Mouse (Mus musculus): ENCODE data around the gene Cfap61. TPM values are rescaled to one million over a fixed set of nuclear protein-coding genes. Genes with fewer than 3 reads are reported as not detected.

Cfap61 gene
- polyA plus RNA-seq, 1 experiment from 2014 or later: 0.08 TPM

DNA sequence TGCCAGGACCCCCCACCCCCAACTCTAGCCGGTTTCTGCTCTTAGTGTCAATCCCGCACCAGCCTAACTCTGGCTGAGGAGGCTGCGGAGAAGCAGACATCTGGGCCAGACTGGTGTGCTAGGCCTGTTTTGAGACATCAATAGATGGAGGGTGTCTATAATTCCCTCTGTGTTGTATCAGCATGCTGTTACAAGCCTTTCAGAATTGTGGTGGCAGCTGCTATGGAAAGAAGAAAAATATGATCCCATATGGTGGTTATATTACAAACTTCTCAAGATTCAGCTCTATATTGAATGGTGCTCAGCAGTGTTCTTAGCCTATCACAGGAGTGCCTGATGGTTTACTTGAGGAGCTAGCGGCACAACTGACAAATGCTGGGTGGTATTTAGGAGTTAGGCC lies 116.8 kb downstream of the Cfap61 start:
- no peak for DNase-seq (ENCODE audit: low spot score)
- H3K4me1 ChIP-seq (ENCODE audit: control insufficient read depth, insufficient read depth, low read length): no peaks in the 10 kb centered on the region
- no peaks in the 10 kb centered on the region for H3K36me3 ChIP-seq (ENCODE audit: control insufficient read depth, insufficient read depth, low read length)
- no peak overlapping the region for H3K4me2 ChIP-seq (ENCODE audit: low read depth, severe bottlenecking)
- H3K9me3 ChIP-seq (ENCODE audit: control insufficient read depth, low read length): no peaks in the 10 kb centered on the region
- ATAC-seq (ENCODE audit: insufficient number of reproducible peaks, low FRiP score, low TSS enrichment, low read depth): no peak
- no peak overlapping the region for H3K9ac ChIP-seq (ENCODE audit: low read length)
- no peak overlapping the region for H3K27ac ChIP-seq (replicated peaks; ENCODE audit: low read depth, low read length)
- no peaks in the 10 kb centered on the region for H3K27me3 ChIP-seq (ENCODE audit: control insufficient read depth, insufficient read depth, low read length)
- H3K4me3 ChIP-seq (ENCODE audit: low read depth, low read length): no peak overlapping the region
- WGBS: 80% methylated on average over 4 of the region's 4 CpGs

DNA sequence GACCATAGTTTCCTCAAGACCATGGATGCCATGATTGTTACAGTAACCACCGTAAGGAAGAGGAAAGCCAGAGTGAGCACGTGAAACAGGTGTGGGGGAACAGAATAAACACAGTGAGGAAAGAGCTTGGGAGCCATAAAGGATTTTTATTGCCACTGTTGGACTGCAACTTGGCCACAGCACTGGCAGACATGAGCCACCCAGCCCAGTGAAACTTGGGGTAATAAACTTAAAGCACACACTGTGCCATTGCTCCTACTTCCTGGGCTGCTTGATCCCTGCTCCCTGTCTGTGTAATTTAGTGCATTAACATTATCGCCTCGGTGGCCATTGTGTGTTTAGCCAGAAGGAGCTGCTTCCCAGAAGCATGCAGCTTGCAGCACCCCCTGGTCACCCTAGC lies 122.5 kb downstream of the Cfap61 start:
- ATAC-seq (ENCODE audit: insufficient number of reproducible peaks, low FRiP score, low TSS enrichment, low read depth) (no peak), DNase-seq (ENCODE audit: low spot score) (no peak)
- Histone ChIP-seq H3K4me2 (ENCODE audit: low read depth, severe bottlenecking) (no peak overlapping the region), H3K9ac (ENCODE audit: low read length) (no peak overlapping the region), H3K4me1 (ENCODE audit: control insufficient read depth, insufficient read depth, low read length) (peaks cover 5% of the 10 kb centered on the region; the same call in 1 of the 2 replicates), H3K36me3 (ENCODE audit: control insufficient read depth, insufficient read depth, low read length) (no peaks in the 10 kb centered on the region), H3K4me3 (ENCODE audit: low read depth, low read length) (no peak overlapping the region), H3K27ac (replicated peaks; ENCODE audit: low read depth, low read length) (no peak overlapping the region), H3K9me3 (ENCODE audit: control insufficient read depth, low read length) (no peaks in the 10 kb centered on the region), H3K27me3 (ENCODE audit: control insufficient read depth, insufficient read depth, low read length) (no peaks in the 10 kb centered on the region)
- WGBS: 39% methylated on average over 4 of the region's 4 CpGs

GRCm38 (mm10) chr2:146058791-146059190 lies 124.2 kb downstream of the Cfap61 start:
- H3K4me2 ChIP-seq (ENCODE audit: low read depth, severe bottlenecking): no peak overlapping the region
- H3K9me3 ChIP-seq (ENCODE audit: control insufficient read depth, low read length): no peaks in the 10 kb centered on the region
- H3K27ac ChIP-seq (replicated peaks; ENCODE audit: low read depth, low read length): no peak overlapping the region
- no peak overlapping the region for H3K4me3 ChIP-seq (ENCODE audit: low read depth, low read length)
- peaks cover 7% of the 10 kb centered on the region; the same call in 1 of the 2 replicates for H3K4me1 ChIP-seq (ENCODE audit: control insufficient read depth, insufficient read depth, low read length)
- no peaks in the 10 kb centered on the region for H3K27me3 ChIP-seq (ENCODE audit: control insufficient read depth, insufficient read depth, low read length)
- ATAC-seq (ENCODE audit: insufficient number of reproducible peaks, low FRiP score, low TSS enrichment, low read depth) (no peak), DNase-seq (ENCODE audit: low spot score) (no peak)
- H3K9ac ChIP-seq (ENCODE audit: low read length): no peak overlapping the region
- no peaks in the 10 kb centered on the region for H3K36me3 ChIP-seq (ENCODE audit: control insufficient read depth, insufficient read depth, low read length)
- 75% methylated on average over 3 of the region's 3 CpGs for WGBS

DNA sequence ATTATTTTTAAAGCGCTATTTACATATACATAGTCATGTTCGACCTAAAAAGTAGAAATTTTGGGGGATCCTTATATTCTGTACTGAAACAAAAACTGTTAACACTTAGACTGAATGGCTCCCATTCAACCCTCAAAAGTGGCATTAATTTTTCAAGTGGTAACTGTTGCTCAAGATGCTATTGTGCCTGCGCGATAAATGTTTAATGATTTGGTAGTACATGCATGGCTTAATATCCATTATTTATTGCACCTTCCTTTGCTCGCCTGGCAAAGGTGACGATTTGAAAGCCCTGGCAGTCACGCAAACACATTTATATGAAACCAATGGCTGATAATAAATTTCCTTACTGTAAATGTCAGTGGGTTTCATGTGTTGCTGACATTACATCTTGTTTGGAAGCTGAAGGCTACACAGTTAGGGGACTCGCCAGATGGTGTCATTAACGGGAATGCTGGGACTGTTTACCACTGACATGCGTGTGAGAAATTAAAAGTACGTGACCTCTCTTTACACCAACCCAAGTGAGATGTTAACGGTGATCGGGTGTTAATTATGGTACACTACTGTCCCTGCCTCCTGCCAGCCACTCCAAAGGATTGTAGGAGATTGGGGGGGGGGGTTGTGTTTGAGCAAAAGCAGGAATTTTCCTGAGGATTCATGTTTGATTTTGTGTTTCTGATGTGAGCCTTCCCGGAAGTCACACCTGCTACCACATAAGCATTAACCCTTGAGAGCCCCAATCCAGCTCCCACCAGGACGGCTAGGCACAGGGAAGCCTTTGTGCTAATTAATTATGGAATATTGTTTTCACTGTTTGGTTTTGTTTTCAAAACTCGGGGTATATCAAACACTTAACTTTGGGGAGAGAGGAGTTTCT lies 127.1 kb downstream of the Cfap61 start:
- Histone ChIP-seq H3K27ac (replicated peaks; ENCODE audit: low read depth, low read length) (no peak overlapping the region), H3K9me3 (ENCODE audit: control insufficient read depth, low read length) (no peaks in the 10 kb centered on the region), H3K4me2 (ENCODE audit: low read depth, severe bottlenecking) (no peak overlapping the region), H3K4me3 (ENCODE audit: low read depth, low read length) (no peak overlapping the region), H3K9ac (ENCODE audit: low read length) (no peak overlapping the region), H3K27me3 (ENCODE audit: control insufficient read depth, insufficient read depth, low read length) (no peaks in the 10 kb centered on the region), H3K36me3 (ENCODE audit: control insufficient read depth, insufficient read depth, low read length) (no peaks in the 10 kb centered on the region), H3K4me1 (ENCODE audit: control insufficient read depth, insufficient read depth, low read length) (peaks cover 7% of the 10 kb centered on the region; the same call in 1 of the 2 replicates)
- ATAC-seq (ENCODE audit: insufficient number of reproducible peaks, low FRiP score, low TSS enrichment, low read depth) (no peak), DNase-seq (ENCODE audit: low spot score) (no peak)
- 45% methylated on average over 16 of the region's 16 CpGs for WGBS

- no peak overlapping the region for H3K4me2 ChIP-seq (ENCODE audit: low read depth, severe bottlenecking)
Measured at GRCm38 (mm10) chr2:146062330-146063092, 127.9 kb downstream of the Cfap61 start.

GRCm38 (mm10) chr2:146063093-146064074 lies 128.8 kb downstream of the Cfap61 start:
- Histone ChIP-seq H3K9ac (ENCODE audit: low read length) (no peak overlapping the region), H3K27ac (replicated peaks; ENCODE audit: low read depth, low read length) (no peak overlapping the region)
- 76% methylated on average over 11 of the region's 11 CpGs for WGBS

More at GRCm38 (mm10) chr2:146062330-146063092, 127.9 kb downstream of the Cfap61 start:
- Histone ChIP-seq H3K9ac (ENCODE audit: low read length) (no peak overlapping the region), H3K9me3 (ENCODE audit: control insufficient read depth, low read length) (no peaks in the 10 kb centered on the region), H3K36me3 (ENCODE audit: control insufficient read depth, insufficient read depth, low read length) (no peaks in the 10 kb centered on the region), H3K27ac (replicated peaks; ENCODE audit: low read depth, low read length) (no peak overlapping the region), H3K27me3 (ENCODE audit: control insufficient read depth, insufficient read depth, low read length) (no peaks in the 10 kb centered on the region), H3K4me3 (ENCODE audit: low read depth, low read length) (no peak overlapping the region), H3K4me1 (ENCODE audit: control insufficient read depth, insufficient read depth, low read length) (peaks cover 7% of the 10 kb centered on the region; the same call in 1 of the 2 replicates)
- 55% methylated on average over 13 of the region's 13 CpGs for WGBS
- DNase-seq (ENCODE audit: low spot score) (no peak), ATAC-seq (ENCODE audit: insufficient number of reproducible peaks, low FRiP score, low TSS enrichment, low read depth) (no peak)

GRCm38 (mm10) chr2:146067364-146067763 lies 132.8 kb downstream of the Cfap61 start:
- Histone ChIP-seq H3K27ac (replicated peaks; ENCODE audit: low read depth, low read length) (no peak overlapping the region), H3K9ac (ENCODE audit: low read length) (no peak overlapping the region), H3K4me3 (ENCODE audit: low read depth, low read length) (no peak overlapping the region), H3K27me3 (ENCODE audit: control insufficient read depth, insufficient read depth, low read length) (no peaks in the 10 kb centered on the region), H3K4me2 (ENCODE audit: low read depth, severe bottlenecking) (no peak overlapping the region), H3K4me1 (ENCODE audit: control insufficient read depth, insufficient read depth, low read length) (no peaks in the 10 kb centered on the region), H3K9me3 (ENCODE audit: control insufficient read depth, low read length) (no peaks in the 10 kb centered on the region), H3K36me3 (ENCODE audit: control insufficient read depth, insufficient read depth, low read length) (no peaks in the 10 kb centered on the region)
- DNase-seq (ENCODE audit: low spot score) (no peak), ATAC-seq (ENCODE audit: insufficient number of reproducible peaks, low FRiP score, low TSS enrichment, low read depth) (no peak)
- WGBS: 40% methylated on average over 4 of the region's 4 CpGs

More at GRCm38 (mm10) chr2:146063093-146064074, 128.8 kb downstream of the Cfap61 start:
- Histone ChIP-seq H3K4me3 (ENCODE audit: low read depth, low read length) (no peak overlapping the region), H3K27me3 (ENCODE audit: control insufficient read depth, insufficient read depth, low read length) (no peaks in the 10 kb centered on the region), H3K36me3 (ENCODE audit: control insufficient read depth, insufficient read depth, low read length) (no peaks in the 10 kb centered on the region), H3K4me1 (ENCODE audit: control insufficient read depth, insufficient read depth, low read length) (peaks cover 7% of the 10 kb centered on the region; the same call in 1 of the 2 replicates), H3K9me3 (ENCODE audit: control insufficient read depth, low read length) (no peaks in the 10 kb centered on the region), H3K4me2 (ENCODE audit: low read depth, severe bottlenecking) (no peak overlapping the region)
- DNase-seq (ENCODE audit: low spot score) (no peak), ATAC-seq (ENCODE audit: insufficient number of reproducible peaks, low FRiP score, low TSS enrichment, low read depth) (no peak)
